Mouse (Mus musculus) small intestine, adult 2 months (tissue): ENCODE measurements at regions not wholly inside any gene's neighbourhood (a gene's known extent, or its start where the extent isn't known, plus 50 kb on each side); places are given as distances from the start of the nearest gene placed in this dataset.

ENCODE experiments used
- H3K27ac ChIP-seq: fragments of 200-500 bp; 2 replicates; pipeline ENCODE4 v1.5.1; 2012; ENCODE audit warnings: low read depth, low read length, control low read depth, inconsistent platforms; ENCODE audit not compliant: insufficient read depth
- H3K27me3 ChIP-seq: fragments of 200-500 bp; 2 replicates; pipeline ENCODE4 v1.6.1; 2012; ENCODE audit warnings: mild to moderate bottlenecking, moderate library complexity, low read length, inconsistent platforms; ENCODE audit not compliant: control insufficient read depth, insufficient read depth
- H3K36me3 ChIP-seq: fragments of 200-500 bp; 2 replicates; pipeline ENCODE4 v1.6.1; 2012; ENCODE audit warnings: mild to moderate bottlenecking, low read length, control low read depth, inconsistent platforms; ENCODE audit not compliant: control insufficient read depth, insufficient read depth
- H3K4me1 ChIP-seq: fragments of 200-500 bp; 2 replicates; pipeline ENCODE4 v1.6.1; 2012; ENCODE audit warnings: low read length, inconsistent platforms, mixed read lengths; ENCODE audit not compliant: control insufficient read depth, insufficient read depth, insufficient read length
- H3K4me3 ChIP-seq: fragments of 200-500 bp; 2 replicates; pipeline ENCODE4 v1.5.1; 2012; ENCODE audit warnings: low read depth, mild to moderate bottlenecking, control low read depth, inconsistent platforms, low read length, moderate library complexity
- CTCF ChIP-seq: fragments of 200-500 bp; IDR thresholded peaks from 2 replicates; pipeline ENCODE4 v1.5.1; 2012; ENCODE audit warnings: low read depth, mild to moderate bottlenecking, control low read depth, inconsistent platforms, low read length, moderate library complexity, mixed read lengths; ENCODE audit not compliant: insufficient replicate concordance, insufficient read length; ENCODE audit errors: extremely low read depth
- POLR2A ChIP-seq: fragments of 200-500 bp; IDR thresholded peaks from 2 replicates; pipeline ENCODE4 v1.6.1; 2012; ENCODE audit warnings: low read depth, mild to moderate bottlenecking, control low read depth, inconsistent platforms, low read length, moderate library complexity
- WGBS: fragments of 180-500 bp; shearing (Covaris S2); methylation state at CpG from one replicate; pipeline ENCODE4 v1.1.7; 2018; 5-methylcytosine and 5-hydroxymethylcytosine counted together

- WGBS = 88% methylated on average over 8 of the region's 8 CpGs
- H3K4me3 ChIP-seq = no peak overlapping the region
- no peaks in the 10 kb centered on the region for H3K4me1 ChIP-seq
- no peak overlapping the region for H3K27ac ChIP-seq
- H3K36me3 ChIP-seq = no peaks in the 10 kb centered on the region
- no peaks in the 10 kb centered on the region for H3K27me3 ChIP-seq
- TF ChIP-seq CTCF (no peak), POLR2A (no peak)
Observed at GRCm38 (mm10) chr16:93181497-93181896, 355.5 kb upstream of the Runx1 start.

- TF ChIP-seq POLR2A = no peak
- no peak for TF ChIP-seq CTCF
- Histone ChIP-seq H3K4me3 (no peak overlapping the region), H3K36me3 (no peaks in the 10 kb centered on the region), H3K4me1 (no peaks in the 10 kb centered on the region), H3K27ac (no peak overlapping the region), H3K27me3 (no peaks in the 10 kb centered on the region)
- 58% methylated on average over 5 of the region's 5 CpGs for WGBS
Observed at GRCm38 (mm10) chr16:93180213-93180612, 354.3 kb upstream of the Runx1 start.

GRCm38 (mm10) chr16:93166667-93167066, 340.7 kb upstream of the Runx1 start:
- TF ChIP-seq CTCF (no peak), POLR2A (no peak)
- H3K27me3 ChIP-seq = no peaks in the 10 kb centered on the region
- no peak overlapping the region for H3K27ac ChIP-seq
- no peak overlapping the region for H3K4me3 ChIP-seq
- H3K36me3 ChIP-seq = no peaks in the 10 kb centered on the region
- no peaks in the 10 kb centered on the region for H3K4me1 ChIP-seq
- WGBS = 87% methylated on average over 3 of the region's 3 CpGs

GRCm38 (mm10) chr16:93158526-93159226, 332.7 kb upstream of the Runx1 start:
- Histone ChIP-seq H3K4me3 (no peak overlapping the region), H3K36me3 (no peaks in the 10 kb centered on the region), H3K4me1 (no peaks in the 10 kb centered on the region), H3K27ac (no peak overlapping the region), H3K27me3 (no peaks in the 10 kb centered on the region)
- no peak for TF ChIP-seq POLR2A
- TF ChIP-seq CTCF = peak; percentile 47; the same call in 1 of the 2 replicates
- WGBS = 82% methylated on average over 8 of the region's 8 CpGs

GRCm38 (mm10) chr16:93153545-93154329, 327.8 kb upstream of the Runx1 start:
- no peaks in the 10 kb centered on the region for H3K36me3 ChIP-seq
- no peaks in the 10 kb centered on the region for H3K4me1 ChIP-seq
- no peaks in the 10 kb centered on the region for H3K27me3 ChIP-seq
- TF ChIP-seq CTCF (no peak), POLR2A (no peak)
- no peak overlapping the region for H3K4me3 ChIP-seq
- no peak overlapping the region for H3K27ac ChIP-seq
- 85% methylated on average over 14 of the region's 14 CpGs for WGBS

- Histone ChIP-seq H3K27ac (no peak overlapping the region), H3K27me3 (no peaks in the 10 kb centered on the region), H3K4me1 (no peaks in the 10 kb centered on the region), H3K36me3 (no peaks in the 10 kb centered on the region), H3K4me3 (no peak overlapping the region)
- no peak for TF ChIP-seq POLR2A
- TF ChIP-seq CTCF = no peak
- WGBS = 45% methylated on average over 14 of the region's 14 CpGs
Observed at GRCm38 (mm10) chr16:93152765-93153489, 327.0 kb upstream of the Runx1 start.

GRCm38 (mm10) chr16:93152057-93152456, 326.1 kb upstream of the Runx1 start:
- H3K4me1 ChIP-seq = no peaks in the 10 kb centered on the region
- no peak overlapping the region for H3K4me3 ChIP-seq
- no peaks in the 10 kb centered on the region for H3K27me3 ChIP-seq
- TF ChIP-seq CTCF (no peak), POLR2A (no peak)
- no peak overlapping the region for H3K27ac ChIP-seq
- WGBS = 93% methylated on average over 1 of the region's 1 CpGs
- no peaks in the 10 kb centered on the region for H3K36me3 ChIP-seq
